Mouse (Mus musculus): Measurements from ENCODE around the gene Hps6. TPM values are rescaled to one million over a fixed set of nuclear protein-coding genes. Genes with fewer than 3 reads are reported as not detected.

Gene Hps6
- total RNA-seq, 1 experiment from 2014 or later, result 10.7 TPM

DNA sequence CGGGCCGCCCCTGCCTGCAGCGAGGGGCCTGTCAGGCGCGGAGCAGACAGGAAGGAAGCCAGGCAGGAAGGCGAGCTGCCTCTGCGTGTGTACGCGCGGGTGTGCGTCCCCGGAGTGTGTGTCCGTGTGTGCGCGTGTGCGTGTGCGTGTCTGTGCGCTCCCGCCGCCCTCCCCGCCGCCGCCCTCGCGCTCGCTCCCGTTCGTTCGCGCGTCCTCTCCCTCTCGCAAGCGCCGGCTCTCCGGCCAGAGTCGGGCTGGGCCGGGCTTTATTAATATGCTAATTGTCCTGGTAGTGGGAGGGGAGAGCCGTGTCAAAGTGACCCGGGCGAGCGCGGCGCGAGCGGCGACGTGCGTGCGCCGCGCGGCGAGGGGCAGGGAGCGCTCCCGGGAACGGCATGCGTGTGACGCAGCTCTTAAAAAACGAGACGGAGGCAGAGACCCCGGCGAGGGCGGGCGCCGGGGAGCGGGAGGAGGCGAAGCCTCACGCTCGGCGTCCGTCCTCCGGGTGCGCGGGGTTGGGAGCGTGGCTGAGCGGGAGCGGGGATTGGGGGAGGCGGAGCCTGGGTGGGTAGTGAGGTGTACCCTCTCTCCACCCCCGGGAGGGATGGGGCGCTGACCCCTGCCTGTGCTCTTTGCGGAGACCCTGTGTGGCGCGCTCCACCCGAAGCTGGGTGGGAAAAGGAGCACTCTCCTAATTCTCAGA lies 41.8 kb downstream of the Hps6 start, which contains the start of gene Ldb1:
Gene Ldb1 (minus strand): TSS at position 222 of the 703 bp plus-strand sequence.
- peak; percentile 94 for DNase-seq

- DNase-seq, result peak; percentile 75
These were observed 42.5 kb downstream of the Hps6 start for GRCm38 (mm10) chr19:46045696-46046311.

DNA sequence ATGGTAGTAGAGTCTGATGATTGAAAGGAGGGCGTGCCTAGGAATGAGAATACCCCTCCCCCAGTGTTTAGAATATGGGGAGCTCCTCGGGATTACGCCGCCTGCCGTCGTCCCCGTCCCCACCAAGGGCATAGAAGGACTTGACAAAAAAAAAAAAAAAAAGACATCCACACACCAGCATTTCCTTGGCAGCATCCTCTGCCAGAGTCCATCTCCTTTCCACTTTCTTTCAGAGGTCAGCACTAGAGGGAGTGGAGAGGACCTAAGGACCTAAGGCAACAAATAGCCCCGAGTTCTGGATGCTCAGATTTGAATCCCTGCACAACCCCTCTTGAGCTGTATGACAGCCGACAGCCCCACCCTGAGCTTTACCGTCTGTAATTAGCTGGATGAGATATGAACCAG lies 43.3 kb downstream of the Hps6 start:
- DNase-seq, result no peak

DNA sequence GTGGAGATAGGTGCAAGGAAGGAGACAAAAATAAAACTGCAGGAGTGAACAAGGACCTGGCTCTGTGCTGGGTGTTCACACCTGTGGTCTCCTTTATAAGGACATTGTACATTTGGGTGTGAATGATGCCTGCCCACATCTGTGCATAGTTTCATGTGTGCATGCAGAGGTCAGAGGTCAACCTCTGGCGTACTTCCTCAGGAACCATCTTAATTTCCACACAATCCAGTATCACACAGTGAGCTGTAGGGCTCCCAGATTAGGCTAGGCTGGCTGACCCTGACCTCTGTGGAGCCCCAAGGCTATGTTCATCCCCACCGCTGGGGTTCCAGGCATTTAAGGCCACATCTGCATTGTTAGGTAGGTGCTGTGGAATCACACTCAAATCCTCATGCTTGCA lies 44.1 kb downstream of the Hps6 start:
- DNase-seq, result no peak

DNA sequence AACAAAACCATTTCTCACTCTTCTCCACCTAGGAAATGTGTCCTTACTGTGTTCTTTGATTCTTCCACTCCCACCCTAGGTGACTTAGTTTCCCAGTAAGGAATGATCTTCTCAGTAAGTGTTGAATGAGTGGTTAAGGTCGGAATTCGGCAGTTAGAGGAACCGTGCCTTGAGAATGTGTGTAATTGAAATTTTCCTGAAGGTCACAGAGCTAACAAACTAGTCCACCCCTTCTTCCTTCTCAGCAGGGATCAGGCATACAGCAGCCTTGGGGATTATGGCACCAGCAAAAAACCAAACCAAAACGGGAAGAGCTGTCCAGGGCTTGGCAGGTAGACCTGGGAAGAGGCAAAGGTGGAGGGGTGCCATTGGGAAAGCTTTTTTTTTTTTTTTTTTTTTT lies 45.8 kb downstream of the Hps6 start:
- no peak for DNase-seq

GRCm38 (mm10) chr19:46050462-46050861 lies 47.2 kb downstream of the Hps6 start:
- DNase-seq, result no peak

Other genes starting within 250 kb of the Hps6 start
- 71.8 and 76.5 TPM in 2 replicates for gene Mgea5, start 219.7 kb upstream of the Hps6 start, total RNA-seq (2021)
- 0.19 and 0.38 TPM in 2 replicates for gene Kcnip2, start 187.4 kb upstream of the Hps6 start, total RNA-seq (2021)
- 15.3 and 17.0 TPM in 2 replicates for gene Armh3, start 5.0 kb upstream of the Hps6 start, total RNA-seq (2021)
- 32.9 and 33.8 TPM in 2 replicates for gene Pprc1, start 41.4 kb downstream of the Hps6 start, total RNA-seq (2021)
- gene Ldb1, start 41.7 kb downstream of the Hps6 start, total RNA-seq (2021), result 63.1 and 82.7 TPM in 2 replicates
- 59.2 and 62.9 TPM in 2 replicates for gene Nolc1, start 72.4 kb downstream of the Hps6 start, total RNA-seq (2021)
- gene Elovl3, start 128.4 kb downstream of the Hps6 start, total RNA-seq (2021), result 7.4 and 8.7 TPM in 2 replicates
- gene Pitx3, start 144.8 kb downstream of the Hps6 start, total RNA-seq (2021), result 0.26 TPM in 1 of 2 replicates, not detected in the other
- gene Gbf1, start 149.0 kb downstream of the Hps6 start, total RNA-seq (2021), result 62.8 and 74.8 TPM in 2 replicates

All from adrenal gland, postnatal 14 days (tissue).